Mouse (Mus musculus) urinary bladder, adult 2 months (tissue): ENCODE data around the gene Gm9922. TPM values are rescaled to one million over a fixed set of nuclear protein-coding genes. Genes with fewer than 3 reads are reported as not detected.

Experiments
- DNase-seq: peaks from one replicate; pipeline ENCODE4 v3.0.0; 2022; ENCODE audit warnings: low spot score
- polyA plus RNA-seq: library from polyadenylated mRNA; depleted of rRNA; stranded (reverse); fragments of >200 nt; gene quantifications from 2 replicates; pipeline ENCODE4 v1.2.3, GENCODE M21; 2012; rRNA removed

The Gm9922 gene
- polyA plus RNA-seq, 1 experiment: 5.1 TPM

- no peak for DNase-seq
These were observed 41.9 kb downstream of the Gm9922 start for GRCm38 (mm10) chr14:101687696-101688095.

Other genes with a start within 250 kb of the Gm9922 start
- gene Tbc1d4, start 120.6 kb downstream of the Gm9922 start, polyA plus RNA-seq: 9.2 and 9.5 TPM in 2 replicates
- 48.4 and 65.1 TPM in 2 replicates for gene Commd6, start 89.1 kb downstream of the Gm9922 start, polyA plus RNA-seq
- 37.3 and 51.5 TPM in 2 replicates for gene Uchl3, start 75.8 kb downstream of the Gm9922 start, polyA plus RNA-seq
- 27.9 and 30.2 TPM in 2 replicates for gene Lmo7, start 143 bp upstream of the Gm9922 start, polyA plus RNA-seq